Mouse (Mus musculus) c-Kit-negative CD71-positive TER-119-positive erythroid progenitor cells, embryonic 14.5 days (primary cell): ENCODE data around the gene Tmem248.

Experiments
- DNase-seq: peaks from one replicate; pipeline ENCODE4 v3.0.0-alpha.2; 2013; ENCODE audit warnings: low read depth, low spot score

Gene Tmem248

GRCm38 (mm10) chr5:130200233-130201029 lies 16.4 kb upstream of the Tmem248 start:
- DNase-seq, result no peak

DNA sequence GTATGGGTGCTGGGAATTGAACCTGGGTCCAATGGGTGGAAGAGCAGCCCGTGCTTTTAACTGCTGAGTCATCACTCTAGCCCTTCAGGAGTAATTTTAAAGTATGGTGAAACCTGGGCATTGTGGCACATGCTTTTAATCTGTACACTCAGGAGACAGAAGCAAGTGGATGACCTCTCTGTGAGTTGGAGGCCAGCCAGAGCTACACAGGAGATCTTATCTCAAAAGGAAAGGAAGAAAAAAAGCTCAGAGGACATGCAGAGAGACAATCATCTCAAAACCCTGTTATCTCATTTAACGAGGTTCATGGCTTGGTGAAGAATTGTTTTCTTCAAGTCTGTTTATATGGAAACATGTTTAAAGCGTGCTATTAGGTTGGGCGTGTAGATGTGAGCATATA lies 12.9 kb upstream of the Tmem248 start:
- no peak for DNase-seq

- no peak for DNase-seq
These were observed 12.3 kb upstream of the Tmem248 start for GRCm38 (mm10) chr5:130204560-130204959.

- no peak for DNase-seq
These were observed 11.3 kb upstream of the Tmem248 start for GRCm38 (mm10) chr5:130205441-130206023.

DNA sequence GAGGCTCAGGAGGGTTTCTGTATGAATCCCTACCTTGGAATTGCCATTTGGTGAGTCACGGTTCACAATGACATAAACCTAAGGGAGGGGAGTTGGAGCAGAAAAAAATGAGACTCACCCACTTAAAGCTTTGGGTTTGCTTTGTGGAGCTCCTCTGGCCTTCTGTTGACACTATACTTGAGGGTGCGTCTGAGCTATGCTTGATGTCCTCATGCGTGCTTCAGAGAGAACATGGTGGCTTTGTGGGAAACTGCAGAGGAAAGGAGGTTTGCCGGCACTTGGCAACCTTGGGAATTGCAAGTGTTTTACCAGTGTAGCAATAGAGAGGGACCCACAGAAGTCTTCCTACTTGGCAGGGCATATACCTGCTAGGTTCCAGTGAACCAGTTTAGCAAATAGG lies 9.6 kb upstream of the Tmem248 start:
- no peak for DNase-seq

- DNase-seq, result no peak
These were observed 3.9 kb upstream of the Tmem248 start for GRCm38 (mm10) chr5:130212956-130213355.

- no peak for DNase-seq
These were observed 525 bp downstream of the Tmem248 start for GRCm38 (mm10) chr5:130217406-130217805.

GRCm38 (mm10) chr5:130218336-130218735 lies 1.5 kb downstream of the Tmem248 start:
- no peak for DNase-seq

DNA sequence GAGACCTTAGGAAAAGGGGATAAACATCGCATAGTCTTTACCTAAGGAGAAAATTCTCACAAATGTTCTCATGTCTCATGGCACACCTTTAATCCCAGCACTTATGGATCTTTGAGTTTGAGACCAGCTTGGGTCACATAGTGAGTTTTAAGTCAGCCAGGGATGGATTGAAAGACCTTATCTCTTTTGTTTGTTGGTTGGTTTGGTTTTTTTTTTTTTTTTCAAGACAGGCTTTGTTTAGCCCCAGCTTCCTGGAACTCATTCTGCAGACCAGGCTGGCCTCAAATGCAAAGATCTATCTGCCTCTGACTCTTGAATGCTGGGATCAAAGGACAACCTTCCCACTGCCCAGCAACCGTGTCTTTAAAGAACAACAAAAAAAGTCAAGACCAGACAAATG lies 4.4 kb downstream of the Tmem248 start:
- no peak for DNase-seq

DNA sequence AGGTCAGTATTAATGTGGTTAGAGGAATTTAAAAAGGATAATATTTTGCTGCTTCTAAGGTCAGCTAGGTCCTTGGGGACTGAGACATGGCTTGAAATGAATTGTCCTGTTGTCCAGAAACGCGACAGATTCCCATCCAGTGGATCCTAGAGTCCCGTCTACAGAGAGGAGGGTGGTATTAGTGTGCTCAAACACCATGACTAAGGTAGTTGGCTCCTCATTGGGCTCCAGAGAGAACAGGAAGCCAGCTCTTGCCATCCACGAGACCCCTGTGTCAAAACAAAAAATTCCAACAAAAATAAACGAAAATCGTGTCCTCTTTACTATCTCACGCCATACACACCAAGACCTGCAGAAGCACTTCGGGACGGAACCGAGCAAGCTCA lies 4.9 kb downstream of the Tmem248 start:
- DNase-seq, result no peak

DNA sequence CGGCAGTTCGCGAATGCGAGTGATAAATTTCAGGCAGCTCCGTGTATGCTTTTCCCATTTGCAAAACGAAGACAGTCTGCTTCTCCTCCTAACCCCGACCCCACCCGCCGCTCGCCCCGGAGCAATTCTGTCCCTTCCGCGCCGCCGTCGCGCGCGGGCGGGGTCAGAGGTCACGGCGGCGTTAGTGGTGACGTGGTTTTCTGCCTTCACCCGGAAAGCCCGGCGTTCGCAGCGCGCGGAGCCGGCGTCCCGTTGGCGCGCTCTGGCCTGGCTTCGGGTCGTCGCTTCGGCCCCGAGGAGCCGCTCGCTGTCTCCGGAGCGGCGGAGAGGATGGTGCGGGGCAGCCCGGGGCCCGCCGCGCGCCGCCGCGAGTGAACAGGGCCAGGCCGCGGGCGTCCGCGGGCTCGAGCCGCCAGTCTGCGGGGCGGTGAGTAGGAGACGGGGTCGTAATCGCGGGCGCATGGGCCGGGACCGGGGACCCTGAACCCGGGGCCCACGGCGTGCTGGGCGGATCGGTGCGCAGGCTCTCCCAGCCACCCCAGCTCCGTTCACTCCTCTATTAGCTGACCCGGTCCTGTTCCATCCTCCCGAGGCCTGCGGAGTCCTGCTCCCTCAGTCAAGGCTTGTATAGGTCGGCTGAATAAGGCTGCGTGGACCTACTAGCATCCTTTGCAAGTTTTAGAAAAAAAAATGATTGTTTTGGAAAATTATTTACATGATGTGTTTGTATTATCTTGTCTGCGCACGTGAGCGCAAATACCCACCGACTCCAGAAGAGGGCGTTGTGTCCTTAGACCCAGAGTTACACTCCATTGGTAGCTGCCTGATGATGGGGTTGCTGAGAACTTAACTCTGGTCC lies 5.5 kb downstream of the Tmem248 start:
- DNase-seq, result peak; percentile 87

DNA sequence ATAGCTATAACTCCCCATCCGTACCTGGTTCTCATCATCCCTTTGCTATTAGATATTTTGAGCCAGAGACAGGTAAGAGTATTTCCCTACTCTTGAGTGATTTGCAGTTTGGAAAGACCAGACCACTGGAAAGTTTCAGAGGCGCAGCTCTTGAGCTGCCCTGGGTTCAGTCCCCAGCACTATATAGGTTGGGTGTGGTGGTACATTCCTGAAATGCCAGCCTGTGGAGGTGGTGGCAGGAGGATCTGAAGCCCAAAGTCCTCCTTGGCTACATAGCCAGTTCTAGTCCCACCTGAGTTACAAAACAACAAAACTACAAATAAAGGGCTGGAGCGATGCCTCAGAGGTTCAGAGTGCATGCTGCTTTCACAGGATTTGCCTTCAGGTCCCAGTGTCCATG lies 9.9 kb downstream of the Tmem248 start:
- no peak for DNase-seq

DNA sequence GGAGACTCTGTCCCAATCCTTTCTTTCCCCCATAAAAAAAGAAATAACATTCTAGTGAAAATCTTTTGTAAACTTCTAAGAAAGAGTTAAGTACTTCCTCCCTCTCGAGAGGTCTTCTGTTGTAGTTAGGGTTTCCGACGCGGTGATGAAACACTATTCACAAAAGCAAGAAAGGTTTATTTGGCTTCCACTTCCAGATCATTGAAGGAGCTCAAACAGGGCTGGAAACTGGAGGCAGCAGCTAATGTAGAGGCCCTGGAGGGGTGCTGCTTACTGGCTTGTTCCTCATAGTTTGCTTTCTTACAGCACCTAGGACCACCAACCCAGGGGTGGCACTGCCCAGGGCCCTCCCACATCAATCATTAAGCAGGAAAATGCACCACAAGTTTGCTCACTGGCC lies 11.2 kb downstream of the Tmem248 start:
- DNase-seq, result no peak

- no peak for DNase-seq
These were observed 19.4 kb downstream of the Tmem248 start for GRCm38 (mm10) chr5:130236302-130236701.

GRCm38 (mm10) chr5:130239236-130239635 lies 22.4 kb downstream of the Tmem248 start:
- no peak for DNase-seq

DNA sequence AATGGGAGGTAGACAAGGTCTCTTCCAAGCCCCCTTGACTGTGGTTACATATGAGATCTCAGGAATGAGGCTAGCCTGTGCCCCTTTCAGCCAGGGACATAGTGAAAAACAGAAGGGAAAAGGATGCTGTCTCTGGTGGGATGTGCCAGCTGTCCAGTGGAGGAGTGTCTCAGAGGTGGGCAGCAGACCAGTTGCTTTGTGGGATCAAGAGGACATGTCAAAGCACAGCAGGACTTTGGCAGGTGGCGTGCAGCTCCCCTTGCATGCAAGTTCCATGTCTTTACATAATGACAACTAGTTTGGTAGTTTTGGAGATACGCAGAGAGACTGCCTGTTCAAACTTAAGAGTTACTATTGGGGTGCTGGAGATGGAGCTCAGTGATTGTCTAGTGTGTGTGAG lies 23.0 kb downstream of the Tmem248 start:
- no peak for DNase-seq

GRCm38 (mm10) chr5:130241426-130241825 lies 24.5 kb downstream of the Tmem248 start:
- DNase-seq, result no peak

DNA sequence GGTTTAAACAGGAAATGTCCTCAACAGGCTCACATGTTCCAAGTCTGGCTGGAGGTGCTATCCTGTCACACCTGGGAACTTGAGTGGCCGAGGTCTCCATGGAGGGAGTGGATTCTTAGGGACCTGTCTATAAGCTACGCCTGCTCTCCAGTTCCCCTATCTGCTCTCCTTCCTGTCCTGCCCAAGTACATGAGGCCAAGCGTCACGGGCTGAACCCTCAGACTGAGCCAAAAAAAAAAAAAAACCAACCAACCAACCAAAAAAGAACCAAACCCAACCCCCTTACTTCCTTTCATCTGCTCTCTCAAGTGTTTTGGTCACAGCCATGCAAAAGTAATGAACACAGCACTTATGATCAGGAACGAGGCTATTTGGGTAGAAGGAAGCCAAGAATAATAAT lies 30.9 kb downstream of the Tmem248 start:
- no peak for DNase-seq

- peak; percentile 40 for DNase-seq
These were observed 37.5 kb downstream of the Tmem248 start for GRCm38 (mm10) chr5:130254164-130255016.

- peak; percentile 99 for DNase-seq
These were observed 38.3 kb downstream of the Tmem248 start, which contains the start of the genes Sbds and Tyw1 for GRCm38 (mm10) chr5:130255017-130255720. TSS of gene Sbds (minus strand) at chr5:130255530. TSS of gene Tyw1 (plus strand) at chr5:130255619.
